Mouse (Mus musculus) frontal cortex, postnatal 14 days (tissue): Measurements from ENCODE around the gene Tnip1.
"Not testable (repeated sequence)": the region's sequence is repeated elsewhere in the genome, so short reads cannot be mapped to it uniquely, and the experiment has no call there.

Experiments
- DNase-seq, 2 experiments: peaks; one replicate each; pipeline ENCODE4 v3.0.0; 2022; ENCODE audit warnings: low spot score in 2 of 2

Tnip1 gene

GRCm38 (mm10) chr11:54972049-54972723 is 9.5 kb upstream of the Tnip1 start:
- DNase-seq: no peak

GRCm38 (mm10) chr11:54971365-54972048 is 8.8 kb upstream of the Tnip1 start:
- no peak for DNase-seq

DNA sequence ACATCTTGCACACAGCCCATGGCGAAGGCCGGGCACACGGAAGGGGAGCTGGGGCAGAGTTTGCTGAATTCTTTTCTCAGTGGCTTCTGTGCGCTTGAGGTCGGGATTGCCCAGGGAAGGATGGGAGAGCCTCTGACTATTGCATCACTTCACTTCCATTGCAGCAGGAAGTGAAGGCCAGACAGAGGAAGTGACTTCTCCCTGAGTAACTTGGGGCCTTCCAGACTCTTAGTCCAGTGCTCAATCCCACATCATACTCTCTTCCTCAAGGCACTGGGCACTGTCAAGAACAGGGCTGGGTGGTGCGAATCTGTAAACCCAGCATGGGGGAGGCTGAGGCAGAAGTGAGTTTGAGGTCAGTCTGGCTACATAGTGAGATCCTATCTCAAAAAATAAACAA is 2.5 kb upstream of the Tnip1 start:
- no peak for DNase-seq

- DNase-seq: no peak
Measured at GRCm38 (mm10) chr11:54961921-54962320, 796 bp downstream of the Tnip1 start.

DNA sequence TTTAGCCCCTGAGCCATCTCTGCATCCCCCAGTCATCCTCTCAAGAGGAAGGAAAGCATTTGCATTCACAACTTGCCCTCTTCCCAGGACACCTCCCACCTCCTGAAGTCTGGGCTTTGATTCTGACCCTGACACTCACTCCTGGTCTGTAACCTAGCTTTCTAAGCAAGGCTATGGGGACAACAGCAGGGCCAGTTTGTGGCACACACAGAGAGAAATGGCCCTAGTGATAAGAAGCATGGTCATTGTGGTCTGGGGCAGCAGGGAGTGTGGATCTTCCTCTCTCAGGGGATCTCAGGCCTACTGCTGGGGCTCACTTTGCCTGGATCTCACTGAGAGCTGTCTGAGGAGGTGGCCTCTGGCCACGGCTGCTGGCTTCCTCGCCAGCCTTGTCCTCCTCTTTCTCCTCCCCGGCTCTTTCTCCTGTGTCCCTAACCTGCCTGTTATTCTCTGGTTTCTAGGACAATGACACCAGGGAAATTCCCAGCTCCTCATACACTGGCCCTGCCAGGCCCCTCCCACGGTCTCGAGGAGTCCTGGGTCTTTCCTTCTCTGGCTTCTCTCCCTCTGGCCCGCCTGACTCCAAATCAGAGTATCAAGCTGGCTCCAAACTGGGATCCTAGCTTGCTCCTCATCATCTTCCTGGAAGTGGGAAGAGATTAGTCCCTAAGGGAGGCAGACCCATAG is 1.4 kb downstream of the Tnip1 start:
- DNase-seq: no peak

DNA sequence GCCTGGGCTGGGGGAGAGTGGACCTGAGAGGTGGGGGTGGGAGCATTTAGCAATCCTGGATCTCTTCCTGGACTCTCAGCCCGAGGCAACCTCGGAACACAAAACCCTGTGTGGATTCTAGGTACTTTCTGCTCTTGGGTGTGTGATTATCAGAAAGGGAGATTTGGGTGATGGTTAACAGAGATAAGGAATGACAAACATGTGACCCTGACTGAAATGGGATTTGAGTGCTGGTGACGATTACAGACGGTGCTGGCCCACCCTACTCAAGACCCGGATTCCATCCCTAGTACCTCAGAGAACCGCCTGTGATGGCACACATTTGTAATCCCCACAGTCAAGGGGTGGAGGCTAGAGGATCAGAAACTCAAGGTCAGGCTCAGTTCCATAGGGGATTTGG is 2.5 kb downstream of the Tnip1 start:
- no peak for DNase-seq

DNA sequence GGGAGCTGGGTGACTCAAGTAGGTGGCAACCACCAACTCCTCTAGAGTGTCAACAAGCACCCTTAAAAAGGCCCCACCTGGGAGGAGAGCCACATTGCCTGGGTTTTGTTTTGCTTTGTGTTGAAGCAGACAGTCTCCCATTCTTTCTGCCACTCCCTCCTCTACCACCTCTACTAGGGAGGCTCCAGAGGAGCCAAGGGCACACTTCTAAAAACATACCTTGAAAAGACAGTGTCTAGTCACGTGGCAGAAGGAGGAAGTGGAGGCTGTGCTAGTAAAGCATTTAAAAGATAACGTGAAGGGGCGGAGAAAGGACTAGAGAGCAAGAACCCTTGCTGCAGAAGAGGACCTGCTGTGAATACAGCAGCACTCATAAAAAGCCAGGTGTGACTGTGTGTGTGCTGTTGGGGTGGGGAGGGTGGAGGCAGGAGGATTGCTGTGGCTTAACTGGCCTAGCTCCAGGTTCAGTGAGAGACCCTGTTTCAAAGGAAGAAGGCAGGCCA is 4.1 kb downstream of the Tnip1 start:
- no peak for DNase-seq

DNA sequence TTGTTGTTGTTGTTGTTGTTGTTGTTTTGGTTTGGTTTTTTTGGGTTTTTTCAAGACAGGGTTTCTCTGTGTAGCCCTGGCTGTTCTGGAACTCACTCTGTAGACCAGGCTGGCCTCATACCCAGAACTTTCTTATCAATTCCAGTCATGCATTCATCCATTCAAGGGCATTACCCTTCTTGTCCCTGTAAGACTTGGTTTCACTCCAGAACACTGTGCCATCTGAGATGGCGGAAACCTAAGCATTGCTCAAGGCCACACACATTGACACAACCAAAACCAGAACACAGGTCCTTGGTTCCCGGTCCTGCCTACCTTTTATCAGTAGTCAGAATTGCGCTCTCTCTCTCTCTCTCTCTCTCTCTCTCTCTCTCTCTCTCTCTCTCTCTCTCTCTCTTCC is 5.0 kb downstream of the Tnip1 start:
- not testable (repeated sequence) for DNase-seq

DNA sequence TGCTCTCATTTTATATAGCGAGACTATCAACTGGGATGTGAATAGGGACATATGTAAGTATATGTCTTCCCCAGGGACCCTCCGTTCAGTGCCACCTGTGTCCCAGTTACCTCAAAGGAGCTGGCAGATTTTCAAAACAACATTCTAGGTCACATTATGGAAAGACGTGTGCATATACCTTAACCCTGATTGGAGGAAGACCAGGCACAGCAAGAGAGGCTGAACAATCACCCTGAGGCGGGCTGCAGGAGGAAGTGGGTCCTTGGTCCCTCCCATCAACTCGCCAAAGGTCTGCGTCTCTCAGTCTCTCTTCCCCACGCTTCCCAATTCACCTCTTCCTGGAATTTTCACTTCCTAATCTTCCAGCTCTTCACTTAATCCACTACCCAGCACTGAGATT is 5.8 kb downstream of the Tnip1 start:
- no peak for DNase-seq

GRCm38 (mm10) chr11:54955735-54956480 is 6.8 kb downstream of the Tnip1 start:
- DNase-seq: peak; percentile 95 to 98

- not testable (repeated sequence) for DNase-seq
Measured at GRCm38 (mm10) chr11:54955400-54955734, 7.3 kb downstream of the Tnip1 start.

DNA sequence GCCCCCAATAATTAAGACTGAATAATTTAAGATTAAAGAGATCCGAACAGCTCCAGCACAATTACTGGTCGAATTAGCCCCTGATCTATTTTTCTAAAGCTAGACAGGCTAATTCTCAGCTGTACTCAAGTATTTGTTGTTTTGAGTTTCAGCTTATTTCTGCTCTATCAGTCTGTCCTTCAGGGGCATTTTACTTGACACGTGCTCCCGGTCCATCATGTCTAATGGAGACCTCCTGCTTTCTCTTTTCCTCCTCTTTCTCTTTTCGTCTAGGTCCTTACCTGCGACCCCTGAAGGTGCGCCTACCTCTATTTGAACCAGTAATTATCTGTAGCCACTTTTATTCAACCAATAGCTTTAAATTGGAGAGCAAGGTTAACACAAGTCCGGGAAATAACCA is 8.0 kb downstream of the Tnip1 start:
- DNase-seq: no peak

DNA sequence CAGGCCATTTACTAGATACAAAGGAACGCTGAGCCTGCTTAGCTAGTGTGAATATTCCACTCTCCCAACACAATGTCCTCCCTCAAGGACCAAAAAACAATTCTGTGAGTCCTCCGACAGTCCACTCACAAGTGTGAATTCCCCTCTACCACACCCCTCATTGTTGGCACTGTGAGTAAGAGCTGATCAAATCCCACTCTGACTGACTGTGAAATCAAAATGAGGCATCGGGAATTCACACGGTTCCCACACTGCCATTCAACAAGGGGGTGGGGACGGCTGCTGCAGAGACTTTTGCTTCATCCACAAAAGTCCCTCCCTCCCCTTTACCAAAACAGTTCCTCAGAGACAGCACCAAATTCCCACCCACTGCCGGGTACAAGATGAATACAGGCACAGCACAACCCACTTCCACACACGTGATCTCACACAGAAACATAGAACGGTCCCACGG is 8.7 kb downstream of the Tnip1 start:
- DNase-seq: no peak

- no peak for DNase-seq
Measured at GRCm38 (mm10) chr11:54952651-54953050, 10.1 kb downstream of the Tnip1 start.

- no peak for DNase-seq
Measured at GRCm38 (mm10) chr11:54950684-54951083, 12.0 kb downstream of the Tnip1 start.

GRCm38 (mm10) chr11:54949717-54950116 is 13.0 kb downstream of the Tnip1 start:
- DNase-seq: no peak

DNA sequence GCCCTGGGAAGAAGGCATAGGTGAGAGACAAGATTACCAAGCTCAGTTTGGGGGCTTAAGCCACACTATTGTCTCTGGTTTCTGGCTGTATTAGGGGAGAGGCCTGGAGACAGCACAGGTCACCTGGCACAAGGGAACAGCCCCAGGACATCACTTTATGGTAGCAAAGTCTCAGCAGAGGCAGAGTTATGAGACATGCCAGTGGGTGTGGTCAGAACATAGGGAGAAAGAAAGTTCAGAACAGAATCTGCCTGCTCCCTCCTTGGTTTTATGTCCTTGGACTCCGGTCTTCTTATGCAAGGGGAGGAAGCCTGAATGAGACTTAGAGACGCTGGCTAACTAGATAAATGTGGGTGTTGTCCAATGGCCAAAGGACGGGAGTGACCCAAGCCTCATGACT is 18.0 kb downstream of the Tnip1 start:
- no peak for DNase-seq

- DNase-seq: no peak
Measured at GRCm38 (mm10) chr11:54940056-54940455, 22.7 kb downstream of the Tnip1 start.

GRCm38 (mm10) chr11:54939501-54939900 is 23.2 kb downstream of the Tnip1 start:
- no peak for DNase-seq

DNA sequence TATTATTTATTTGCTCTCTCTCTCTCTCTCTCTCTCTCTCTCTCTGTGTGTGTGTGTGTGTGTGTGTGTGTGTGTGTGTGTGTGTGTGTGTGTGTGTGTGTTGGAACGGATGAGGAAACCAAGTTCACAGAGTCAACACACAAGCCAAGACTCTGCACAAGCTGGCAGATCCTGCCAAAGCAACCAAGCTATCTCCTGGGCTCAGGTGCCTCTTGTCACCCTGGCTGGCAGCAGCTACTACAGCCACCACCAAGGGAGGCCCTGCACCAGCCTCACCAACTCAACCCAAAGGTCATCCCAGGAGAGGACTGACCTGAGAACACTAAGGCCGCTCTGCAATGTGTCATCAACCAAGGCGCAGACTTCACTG is 26.0 kb downstream of the Tnip1 start:
- no peak for DNase-seq

DNA sequence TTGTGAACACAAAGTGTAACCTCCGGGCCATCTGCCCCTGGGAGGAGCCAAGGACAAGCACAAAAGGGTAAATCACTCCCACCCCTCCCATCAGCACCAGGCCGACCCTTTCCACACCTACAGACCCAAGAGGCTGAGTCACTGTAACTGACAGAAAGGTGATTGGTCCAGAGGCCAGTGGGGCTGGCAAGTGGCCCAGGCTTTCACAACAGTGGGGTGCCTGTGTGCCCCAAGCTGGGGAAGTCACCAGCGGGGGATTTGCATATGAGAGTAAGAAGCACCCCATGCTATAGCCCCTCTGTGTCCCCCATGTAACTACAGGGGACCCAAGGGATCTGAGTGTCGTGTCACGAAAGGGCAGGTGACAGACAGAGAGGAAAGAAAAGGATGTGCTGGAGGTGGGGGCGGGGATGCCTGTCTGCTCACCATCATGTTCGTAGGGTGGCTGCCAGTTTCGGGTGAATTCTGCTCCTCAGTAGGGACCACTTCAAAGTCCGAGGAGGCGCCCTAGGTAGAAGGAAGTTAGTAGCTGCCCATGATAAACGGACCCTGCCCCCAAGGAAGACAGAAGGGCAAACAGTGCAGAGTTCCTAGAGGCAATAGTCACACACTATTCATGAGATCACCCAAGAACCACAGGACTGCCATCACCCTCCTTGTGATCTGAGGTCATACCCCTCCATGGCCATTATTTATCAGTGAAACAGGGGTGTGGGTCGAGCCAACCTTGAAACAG is 26.5 kb downstream of the Tnip1 start:
- DNase-seq: no peak

GRCm38 (mm10) chr11:54934198-54934597 is 28.5 kb downstream of the Tnip1 start:
- DNase-seq: no peak
